ENCODE assay signal across 22 mouse cellular contexts in genomic region chr4:154709391-154710107, GRCm38 (mm10). TPM values are rescaled to one million over a fixed set of nuclear protein-coding genes. Genes with fewer than 3 reads are reported as not detected.
A peak's percentile ranks its signal among the peaks of the same experiment; 100 is the strongest.
DNase-seq lines count a peak whose midpoint lies in the region; ATAC-seq and TF ChIP-seq lines count a peak whose summit lies in the region.
"Had no signal": no experiment of that assay in that cellular context is flagged by ENCODE, and none has a peak within 500 bp of the region (broad histone marks: within the 10 kb centered on the region; RNA-seq: fewer than 3 reads in every experiment).

No protein-coding gene starts in this region.

- no peak overlapping the region for H3K9ac ChIP-seq in kidney, postnatal 0 days (ENCODE audit: low read depth, low read length)
- H3K9ac ChIP-seq in kidney, embryonic 14.5 days (ENCODE audit: low read depth, low read length), result no peak overlapping the region
- no peak overlapping the region; the same call in 1 of the 2 replicates for H3K9ac ChIP-seq in embryonic facial prominence, embryonic 11.5 days (replicated peaks; ENCODE audit: low read length)
- H3K9ac ChIP-seq in intestine, embryonic 14.5 days (ENCODE audit: low read length), result no peak overlapping the region
- no peak overlapping the region for H3K9ac ChIP-seq in limb, embryonic 14.5 days (ENCODE audit: low read depth, low read length, severe bottlenecking)
- H3K9ac ChIP-seq: lung, embryonic 15.5 days; midbrain, embryonic 13.5 days had no signal

- H3K9me3 ChIP-seq in kidney, postnatal 0 days (replicated peaks; ENCODE audit: low read length), result no peaks in the 10 kb centered on the region
- no peaks in the 10 kb centered on the region for H3K9me3 ChIP-seq in kidney, embryonic 14.5 days (ENCODE audit: control insufficient read depth, low read length)
- H3K9me3 ChIP-seq in embryonic facial prominence, embryonic 11.5 days (replicated peaks; ENCODE audit: control insufficient read depth, low read length), result no peaks in the 10 kb centered on the region
- no peaks in the 10 kb centered on the region for H3K9me3 ChIP-seq in intestine, embryonic 14.5 days (ENCODE audit: control insufficient read depth, low read length)
- H3K9me3 ChIP-seq in limb, embryonic 14.5 days (ENCODE audit: control insufficient read depth, low read length), result no peaks in the 10 kb centered on the region
- H3K9me3 ChIP-seq: lung, embryonic 15.5 days; midbrain, embryonic 13.5 days had no signal

- peak; percentile 4 for DNase-seq in kidney, postnatal 0 days (ENCODE audit: low spot score)
- peak; percentile 49 for DNase-seq in embryonic facial prominence, embryonic 11.5 days (ENCODE audit: low spot score)
- DNase-seq in intestine, embryonic 14.5 days (ENCODE audit: low spot score), result no peak
- no peak for DNase-seq in limb, embryonic 14.5 days (ENCODE audit: low spot score)
- no peak for DNase-seq in thymus, postnatal 36 days
- no peak for DNase-seq in left cerebral cortex, postnatal 14 days (ENCODE audit: low spot score in 2 of 2)
- DNase-seq in adrenal gland, postnatal 36 days, result no peak
- DNase-seq: kidney, postnatal 36 days; layer of hippocampus, adult 9-11 months; thymus, postnatal 25 days had no signal

- no peak for TF ChIP-seq CTCF in kidney, postnatal 0 days (IDR thresholded peaks at IDR 0.05; ENCODE audit: low read depth)

- no peak overlapping the region for H3K4me3 ChIP-seq in kidney, postnatal 0 days (replicated peaks; ENCODE audit: low read depth, low read length)
- H3K4me3 ChIP-seq in kidney, embryonic 14.5 days (ENCODE audit: low read length), result no peak overlapping the region
- H3K4me3 ChIP-seq in embryonic facial prominence, embryonic 11.5 days (ENCODE audit: low read depth, low read length), result no peak overlapping the region
- no peak overlapping the region for H3K4me3 ChIP-seq in intestine, embryonic 14.5 days (ENCODE audit: low read depth, low read length)
- H3K4me3 ChIP-seq in limb, embryonic 14.5 days (replicated peaks; ENCODE audit: low read length), result no peak overlapping the region
- H3K4me3 ChIP-seq: lung, embryonic 15.5 days; midbrain, embryonic 13.5 days had no signal

- no peak overlapping the region for H3K27ac ChIP-seq in kidney, postnatal 0 days
- no peak overlapping the region for H3K27ac ChIP-seq in kidney, embryonic 14.5 days (ENCODE audit: low read depth, low read length)
- no peak overlapping the region for H3K27ac ChIP-seq in embryonic facial prominence, embryonic 11.5 days (replicated peaks; ENCODE audit: low read depth, low read length)
- no peak overlapping the region for H3K27ac ChIP-seq in intestine, embryonic 14.5 days (ENCODE audit: low read depth)
- H3K27ac ChIP-seq in limb, embryonic 14.5 days (replicated peaks; ENCODE audit: low read depth, low read length), result peak overlapping the region; percentile 13; the same call in 1 of the 2 replicates
- H3K27ac ChIP-seq: lung, embryonic 15.5 days; macrophage; midbrain, embryonic 13.5 days had no signal

- no peak overlapping the region for H3K4me2 ChIP-seq in kidney, postnatal 0 days (ENCODE audit: low read length)
- no peak overlapping the region for H3K4me2 ChIP-seq in kidney, embryonic 14.5 days (replicated peaks; ENCODE audit: low read depth, low read length)
- H3K4me2 ChIP-seq in embryonic facial prominence, embryonic 11.5 days (ENCODE audit: low read depth, low read length), result no peak overlapping the region; the same call in 1 of the 2 replicates
- peak overlapping the region; percentile 3; the same call in 1 of the 2 replicates for H3K4me2 ChIP-seq in intestine, embryonic 14.5 days (ENCODE audit: low read length)
- no peak overlapping the region for H3K4me2 ChIP-seq in limb, embryonic 14.5 days (replicated peaks; ENCODE audit: low read depth, low read length, severe bottlenecking)
- H3K4me2 ChIP-seq: liver, embryonic 11.5 days; lung, embryonic 15.5 days; midbrain, embryonic 13.5 days had no signal

- no peak for ATAC-seq in kidney, postnatal 0 days (replicated peaks; ENCODE audit: low FRiP score, low read depth)
- no peak for ATAC-seq in kidney, embryonic 14.5 days (ENCODE audit: low FRiP score, low TSS enrichment)
- no peak for ATAC-seq in embryonic facial prominence, embryonic 11.5 days (replicated peaks; ENCODE audit: insufficient number of reproducible peaks, low FRiP score, low TSS enrichment, low read depth)
- ATAC-seq in intestine, embryonic 14.5 days (replicated peaks; ENCODE audit: low FRiP score, low TSS enrichment, low read depth), result no peak
- no peak for ATAC-seq in limb, embryonic 14.5 days (ENCODE audit: low FRiP score, low read depth)
- ATAC-seq: midbrain, embryonic 13.5 days had no signal

- intact Hi-C loops in left cerebral cortex, postnatal 14 days (cut with DNase I), result no loop called here

- WGBS in kidney, postnatal 0 days, result 44% methylated on average over 21 of the region's 21 CpGs
- 41% methylated on average over 21 of the region's 21 CpGs for WGBS in kidney, embryonic 14.5 days
- 53% methylated on average over 21 of the region's 21 CpGs for WGBS in embryonic facial prominence, embryonic 11.5 days
- WGBS in intestine, embryonic 14.5 days, result 32% methylated on average over 21 of the region's 21 CpGs
- WGBS in limb, embryonic 14.5 days, result 17% methylated on average over 21 of the region's 21 CpGs

- H3K27me3 ChIP-seq in kidney, postnatal 0 days (ENCODE audit: insufficient read depth, low read length), result no peaks in the 10 kb centered on the region; the same call in 1 of the 2 replicates
- H3K27me3 ChIP-seq in kidney, embryonic 14.5 days (ENCODE audit: control insufficient read depth, insufficient read depth, low read length), result 0 out of 2 replicates have a peak, but pooled peaks cover 3% of the 10 kb centered on the region
- 0 out of 2 replicates have a peak, but pooled peaks cover 2% of the 10 kb centered on the region for H3K27me3 ChIP-seq in embryonic facial prominence, embryonic 11.5 days (ENCODE audit: control insufficient read depth, insufficient read depth, low read length)
- no peaks in the 10 kb centered on the region for H3K27me3 ChIP-seq in intestine, embryonic 14.5 days (replicated peaks; ENCODE audit: control insufficient read depth, insufficient read depth, low read length)
- peaks cover 5% of the 10 kb centered on the region; the same call in 1 of the 2 replicates for H3K27me3 ChIP-seq in limb, embryonic 14.5 days (ENCODE audit: control insufficient read depth, insufficient read depth, low read length)
- H3K27me3 ChIP-seq: lung, embryonic 15.5 days had no signal

- no peaks in the 10 kb centered on the region for H3K36me3 ChIP-seq in kidney, postnatal 0 days (ENCODE audit: insufficient read depth, low read length)
- H3K36me3 ChIP-seq in kidney, embryonic 14.5 days (ENCODE audit: control insufficient read depth, insufficient read depth, low read length), result no peaks in the 10 kb centered on the region
- H3K36me3 ChIP-seq in embryonic facial prominence, embryonic 11.5 days (replicated peaks; ENCODE audit: control insufficient read depth, insufficient read depth, low read depth, low read length), result no peaks in the 10 kb centered on the region
- no peaks in the 10 kb centered on the region for H3K36me3 ChIP-seq in intestine, embryonic 14.5 days (ENCODE audit: control insufficient read depth, insufficient read depth, low read length)
- no peaks in the 10 kb centered on the region for H3K36me3 ChIP-seq in limb, embryonic 14.5 days (ENCODE audit: control insufficient read depth, insufficient read depth, low read length)
- H3K36me3 ChIP-seq: G1E; lung, embryonic 15.5 days; midbrain, embryonic 13.5 days had no signal

- no peaks in the 10 kb centered on the region for H3K4me1 ChIP-seq in kidney, postnatal 0 days (replicated peaks; ENCODE audit: insufficient read depth, low read length)
- no peaks in the 10 kb centered on the region for H3K4me1 ChIP-seq in kidney, embryonic 14.5 days (ENCODE audit: control insufficient read depth, insufficient read depth, low read length)
- H3K4me1 ChIP-seq in embryonic facial prominence, embryonic 11.5 days (ENCODE audit: control insufficient read depth, insufficient read depth, low read length), result peaks cover 5% of the 10 kb centered on the region; the same call in 1 of the 2 replicates
- 0 out of 2 replicates have a peak, but pooled peaks cover 5% of the 10 kb centered on the region for H3K4me1 ChIP-seq in intestine, embryonic 14.5 days (replicated peaks; ENCODE audit: control insufficient read depth, insufficient read depth, low read length)
- H3K4me1 ChIP-seq in limb, embryonic 14.5 days (ENCODE audit: control insufficient read depth, insufficient read depth, low read length), result peaks cover 46% of the 10 kb centered on the region
- H3K4me1 ChIP-seq: lung, embryonic 15.5 days; midbrain, embryonic 13.5 days had no signal

- no peak for TF ChIP-seq POLR2A in limb, embryonic 14.5 days (IDR thresholded peaks at IDR 0.05; ENCODE audit: borderline replicate concordance, extremely low read depth, insufficient read depth, insufficient read length)

RNA-seq across cellular contexts. Expression of gene Actrt2, which starts 41.9 kb away (rescaled TPM):
- polyA plus RNA-seq in kidney, postnatal 0 days (2015; fragmentation: Nextera tagmentation; extraction: Ambion mirVana), result not detected in 2 replicates
- polyA plus RNA-seq in kidney, embryonic 14.5 days (2014; fragmentation: Nextera tagmentation; extraction: Ambion mirVana), result not detected in 2 replicates
- not detected in 2 replicates for polyA plus RNA-seq in embryonic facial prominence, embryonic 11.5 days (2014; fragmentation: Nextera tagmentation; extraction: Ambion mirVana)
- not detected in 2 replicates for polyA plus RNA-seq in intestine, embryonic 14.5 days (2014; fragmentation: Nextera tagmentation; extraction: Ambion mirVana)
- not detected in 2 replicates for polyA plus RNA-seq in limb, embryonic 14.5 days (2012; rRNA removed)
- polyA plus RNA-seq in limb, embryonic 14.5 days (2014; fragmentation: Nextera tagmentation; extraction: Ambion mirVana), result not detected in 2 replicates
- not detected for total RNA-seq in left cerebral cortex, postnatal 14 days (2021)
- not detected for total RNA-seq in adrenal gland, postnatal 36 days (2021)
- total RNA-seq: G1E; gastrocnemius, postnatal 4 days; hematopoietic stem cell, adult 5-6 weeks; neutrophil, adult 5-6 weeks had no signal
- polyA plus RNA-seq: embryonic facial prominence, embryonic 14.5 days; G1E; heart, embryonic 14.5 days; liver, embryonic 11.5 days; lung, embryonic 15.5 days; macrophage; midbrain, embryonic 13.5 days; stomach, embryonic 14.5 days had no signal

Comparison
In these comparisons a context has a peak if more than half of its experiments do, and no peak if none do; other contexts are left out.
1. DNase-seq: peak in kidney, postnatal 0 days (single experiment) and embryonic facial prominence, embryonic 11.5 days (single experiment); none in intestine, embryonic 14.5 days (single experiment), limb, embryonic 14.5 days (single experiment), thymus, postnatal 36 days (0 of 2), left cerebral cortex, postnatal 14 days (0 of 2) and adrenal gland, postnatal 36 days (0 of 2).